Mouse (Mus musculus) forebrain, embryonic 15.5 days (tissue): Measurements from ENCODE around the gene Mmp19. TPM values are rescaled to one million over a fixed set of nuclear protein-coding genes. Genes with fewer than 3 reads are reported as not detected.

Source experiments
- ATAC-seq: fragments of 200-750 bp; cut with Nextera tagmentation; replicated peaks from 2 replicates; pipeline ENCODE4 v1.8.0; 2017; ENCODE audit warnings: mild to moderate bottlenecking, moderate TSS enrichment, moderate library complexity
- H3K27ac ChIP-seq: fragments of 300-500 bp; sonication (generic); replicated peaks from 2 replicates; pipeline ENCODE4 v1.5.1; 2015; ENCODE audit warnings: mild to moderate bottlenecking, inconsistent platforms
- H3K27me3 ChIP-seq: fragments of 300-500 bp; sonication (generic); 2 replicates; pipeline ENCODE4 v1.6.1; 2015; ENCODE audit warnings: inconsistent platforms
- H3K36me3 ChIP-seq: fragments of 300-500 bp; sonication (generic); 2 replicates; pipeline ENCODE4 v1.6.1; 2015; ENCODE audit warnings: mild to moderate bottlenecking, inconsistent platforms
- H3K4me1 ChIP-seq: fragments of 300-500 bp; sonication (generic); 2 replicates; pipeline ENCODE4 v1.6.1; 2015; ENCODE audit warnings: inconsistent platforms
- H3K4me2 ChIP-seq: fragments of 300-500 bp; sonication (generic); replicated peaks from 2 replicates; pipeline ENCODE4 v1.6.1; 2015; ENCODE audit warnings: mild to moderate bottlenecking, inconsistent platforms
- H3K4me3 ChIP-seq: fragments of 300-500 bp; sonication (generic); 2 replicates; pipeline ENCODE4 v1.5.1; 2015; ENCODE audit warnings: mild to moderate bottlenecking, inconsistent platforms
- H3K9ac ChIP-seq: fragments of 300-500 bp; sonication (generic); replicated peaks from 2 replicates; pipeline ENCODE4 v1.6.1; 2015; ENCODE audit warnings: mild to moderate bottlenecking, inconsistent platforms
- H3K9me3 ChIP-seq: fragments of 300-500 bp; sonication (generic); 2 replicates; pipeline ENCODE4 v1.6.1; 2016; ENCODE audit warnings: inconsistent platforms
- WGBS: fragments of 180-500 bp; shearing (Covaris S2); methylation state at CpG from one replicate; pipeline ENCODE4 v1.1.7; 2015; ENCODE audit warnings: mixed read lengths; 5-methylcytosine and 5-hydroxymethylcytosine counted together
- polyA plus RNA-seq: library from polyadenylated mRNA; unstranded; fragments of >200 nt; fragmentation: Nextera tagmentation; extraction: Ambion mirVana; gene quantifications from 2 replicates; pipeline ENCODE4 v1.2.1, GENCODE M21; 2015

The Mmp19 gene
- polyA plus RNA-seq, 1 experiment from 2014 or later, result 0.20 TPM

GRCm38 (mm10) chr10:128823821-128824220, 33.1 kb downstream of the Mmp19 start:
- H3K27me3 ChIP-seq, result no peaks in the 10 kb centered on the region
- no peak overlapping the region for H3K9ac ChIP-seq
- H3K36me3 ChIP-seq, result peaks cover 30% of the 10 kb centered on the region
- H3K4me1 ChIP-seq, result peaks cover 27% of the 10 kb centered on the region
- no peaks in the 10 kb centered on the region for H3K9me3 ChIP-seq
- H3K4me3 ChIP-seq, result no peak overlapping the region
- H3K4me2 ChIP-seq, result no peak overlapping the region
- no peak overlapping the region for H3K27ac ChIP-seq
- WGBS, result 97% methylated on average over 9 of the region's 9 CpGs
- ATAC-seq, result no peak

- Histone ChIP-seq H3K4me2 (no peak overlapping the region), H3K4me3 (no peak overlapping the region), H3K9me3 (no peaks in the 10 kb centered on the region), H3K9ac (no peak overlapping the region), H3K27ac (no peak overlapping the region), H3K27me3 (no peaks in the 10 kb centered on the region), H3K4me1 (no peaks in the 10 kb centered on the region), H3K36me3 (peaks cover 62% of the 10 kb centered on the region)
- ATAC-seq, result no peak
These were observed 46.7 kb downstream of the Mmp19 start for GRCm38 (mm10) chr10:128837400-128837799.

- no peak overlapping the region for H3K27ac ChIP-seq
- H3K4me1 ChIP-seq, result no peaks in the 10 kb centered on the region
- H3K9ac ChIP-seq, result no peak overlapping the region
- H3K9me3 ChIP-seq, result no peaks in the 10 kb centered on the region
- no peak overlapping the region for H3K4me2 ChIP-seq
- H3K4me3 ChIP-seq, result no peak overlapping the region
- H3K36me3 ChIP-seq, result peaks cover 63% of the 10 kb centered on the region
- H3K27me3 ChIP-seq, result no peaks in the 10 kb centered on the region
- no peak for ATAC-seq
These were observed 48.7 kb downstream of the Mmp19 start for GRCm38 (mm10) chr10:128839434-128839833.

GRCm38 (mm10) chr10:128840612-128841011, 49.9 kb downstream of the Mmp19 start:
- Histone ChIP-seq H3K4me2 (no peak overlapping the region), H3K36me3 (peaks cover 68% of the 10 kb centered on the region), H3K9me3 (no peaks in the 10 kb centered on the region), H3K27me3 (no peaks in the 10 kb centered on the region), H3K4me3 (no peak overlapping the region), H3K27ac (no peak overlapping the region), H3K4me1 (no peaks in the 10 kb centered on the region), H3K9ac (no peak overlapping the region)
- ATAC-seq, result no peak

- ATAC-seq, result no peak
- H3K4me3 ChIP-seq, result no peak overlapping the region
- H3K27me3 ChIP-seq, result no peaks in the 10 kb centered on the region
These were observed 52.5 kb downstream of the Mmp19 start for GRCm38 (mm10) chr10:128843260-128843659.

GRCm38 (mm10) chr10:128845516-128845915, 54.8 kb downstream of the Mmp19 start:
- Histone ChIP-seq H3K36me3 (peaks cover 65% of the 10 kb centered on the region), H3K4me3 (no peak overlapping the region)

More at GRCm38 (mm10) chr10:128843260-128843659, 52.5 kb downstream of the Mmp19 start:
- H3K36me3 ChIP-seq, result peaks cover 63% of the 10 kb centered on the region
- no peak overlapping the region for H3K27ac ChIP-seq
- H3K9ac ChIP-seq, result no peak overlapping the region
- no peak overlapping the region for H3K4me2 ChIP-seq
- H3K4me1 ChIP-seq, result no peaks in the 10 kb centered on the region
- 95% methylated on average over 5 of the region's 5 CpGs for WGBS
- no peaks in the 10 kb centered on the region for H3K9me3 ChIP-seq

GRCm38 (mm10) chr10:128846664-128847063, 56.0 kb downstream of the Mmp19 start:
- no peaks in the 10 kb centered on the region for H3K27me3 ChIP-seq
- H3K4me2 ChIP-seq, result no peak overlapping the region
- WGBS, result 98% methylated on average over 4 of the region's 4 CpGs
- H3K4me3 ChIP-seq, result no peak overlapping the region
- H3K27ac ChIP-seq, result no peak overlapping the region
- H3K9ac ChIP-seq, result no peak overlapping the region
- no peaks in the 10 kb centered on the region for H3K4me1 ChIP-seq
- no peaks in the 10 kb centered on the region for H3K9me3 ChIP-seq
- ATAC-seq, result no peak
- H3K36me3 ChIP-seq, result peaks cover 60% of the 10 kb centered on the region

More at GRCm38 (mm10) chr10:128845516-128845915, 54.8 kb downstream of the Mmp19 start:
- 35% methylated on average over 2 of the region's 2 CpGs for WGBS
- Histone ChIP-seq H3K27me3 (no peaks in the 10 kb centered on the region), H3K4me2 (no peak overlapping the region), H3K9ac (no peak overlapping the region), H3K27ac (no peak overlapping the region), H3K4me1 (no peaks in the 10 kb centered on the region), H3K9me3 (no peaks in the 10 kb centered on the region)
- ATAC-seq, result no peak

- Histone ChIP-seq H3K4me2 (no peak overlapping the region), H3K9me3 (no peaks in the 10 kb centered on the region), H3K36me3 (peaks cover 50% of the 10 kb centered on the region), H3K4me3 (no peak overlapping the region), H3K9ac (no peak overlapping the region), H3K27ac (no peak overlapping the region), H3K27me3 (no peaks in the 10 kb centered on the region), H3K4me1 (no peaks in the 10 kb centered on the region)
- WGBS, result 79% methylated on average over 2 of the region's 2 CpGs
- ATAC-seq, result no peak
These were observed 57.7 kb downstream of the Mmp19 start for GRCm38 (mm10) chr10:128848426-128848825.

- H3K4me1 ChIP-seq, result no peaks in the 10 kb centered on the region
- WGBS, result 76% methylated on average over 3 of the region's 3 CpGs
- H3K36me3 ChIP-seq, result peaks cover 48% of the 10 kb centered on the region
These were observed 59.6 kb downstream of the Mmp19 start for GRCm38 (mm10) chr10:128850339-128850738.

More at GRCm38 (mm10) chr10:128850339-128850738, 59.6 kb downstream of the Mmp19 start:
- H3K27ac ChIP-seq, result no peak overlapping the region
- no peaks in the 10 kb centered on the region for H3K9me3 ChIP-seq
- H3K4me3 ChIP-seq, result no peak overlapping the region
- no peaks in the 10 kb centered on the region for H3K27me3 ChIP-seq
- ATAC-seq, result no peak
- H3K4me2 ChIP-seq, result no peak overlapping the region
- H3K9ac ChIP-seq, result no peak overlapping the region

Other genes with a start within 250 kb of the Mmp19 start
- gene Zc3h10, start 243.1 kb upstream of the Mmp19 start, polyA plus RNA-seq, result 22.8 and 24.5 TPM in 2 replicates
- gene Rpl41, start 241.6 kb upstream of the Mmp19 start, polyA plus RNA-seq, result 2,336 and 2,513 TPM in 2 replicates
- gene Pa2g4, start 224.9 kb upstream of the Mmp19 start, polyA plus RNA-seq, result 146 and 149 TPM in 2 replicates
- gene Erbb3, start 201.3 kb upstream of the Mmp19 start, polyA plus RNA-seq, result 0.42 TPM in 2 replicates
- gene Rps26, start 164.2 kb upstream of the Mmp19 start, polyA plus RNA-seq, result 441 and 472 TPM in 2 replicates
- 11.3 TPM in 2 replicates for gene Ikzf4, start 144.9 kb upstream of the Mmp19 start, polyA plus RNA-seq
- 12.3 and 12.5 TPM in 2 replicates for gene Suox, start 116.8 kb upstream of the Mmp19 start, polyA plus RNA-seq
- 116 and 117 TPM in 2 replicates for gene Rab5b, start 94.6 kb upstream of the Mmp19 start, polyA plus RNA-seq
- 0.09 and 0.33 TPM in 2 replicates for gene Pmel, start 86.7 kb upstream of the Mmp19 start, polyA plus RNA-seq
- gene Cdk2, start 85.9 kb upstream of the Mmp19 start, polyA plus RNA-seq, result 37.6 and 39.7 TPM in 2 replicates
- gene Dgka, start 46.1 kb upstream of the Mmp19 start, polyA plus RNA-seq, result 4.2 and 4.5 TPM in 2 replicates
- 42.9 and 47.2 TPM in 2 replicates for gene Pym1, start 43.0 kb upstream of the Mmp19 start, polyA plus RNA-seq
- 60.4 and 62.8 TPM in 2 replicates for gene Dnajc14, start 13.2 kb downstream of the Mmp19 start, polyA plus RNA-seq
- gene Tmem198b, start 13.5 kb downstream of the Mmp19 start, polyA plus RNA-seq, result 12.6 and 13.6 TPM in 2 replicates
- gene Sarnp, start 26.4 kb downstream of the Mmp19 start, polyA plus RNA-seq, result 190 and 199 TPM in 2 replicates
- gene Ormdl2, start 30.7 kb downstream of the Mmp19 start, polyA plus RNA-seq, result 28.1 and 28.6 TPM in 2 replicates
- gene Gdf11, start 100.8 kb downstream of the Mmp19 start, polyA plus RNA-seq, result 7.5 and 8.7 TPM in 2 replicates
- gene Cd63, start 110.1 kb downstream of the Mmp19 start, polyA plus RNA-seq, result 125 and 142 TPM in 2 replicates
- 11.7 and 12.6 TPM in 2 replicates for gene Rdh5, start 132.0 kb downstream of the Mmp19 start, polyA plus RNA-seq
- 230 and 251 TPM in 2 replicates for gene Bloc1s1, start 133.1 kb downstream of the Mmp19 start, polyA plus RNA-seq
- 2.1 TPM in 2 replicates for gene Itga7, start 142.9 kb downstream of the Mmp19 start, polyA plus RNA-seq
- gene Mettl7b, start 170.1 kb downstream of the Mmp19 start, polyA plus RNA-seq, result not detected in 2 replicates
- gene Olfr9, start 198.5 kb downstream of the Mmp19 start, polyA plus RNA-seq, result not detected in 2 replicates
- gene Olfr763, start 219.9 kb downstream of the Mmp19 start, polyA plus RNA-seq, result not detected in 2 replicates
- gene Olfr764-ps1, start 249.0 kb downstream of the Mmp19 start, polyA plus RNA-seq, result not detected in 2 replicates